Mouse (Mus musculus) brain, adult 2 months (tissue): ENCODE measurements around the gene Ssbp3.
A peak's percentile ranks its signal among the peaks of the same experiment; 100 is the strongest.

Source experiments
- DNase-seq: peaks from one replicate; pipeline ENCODE4 v3.0.0; 2011; ENCODE audit warnings: low read depth, low spot score

Ssbp3 gene

DNA sequence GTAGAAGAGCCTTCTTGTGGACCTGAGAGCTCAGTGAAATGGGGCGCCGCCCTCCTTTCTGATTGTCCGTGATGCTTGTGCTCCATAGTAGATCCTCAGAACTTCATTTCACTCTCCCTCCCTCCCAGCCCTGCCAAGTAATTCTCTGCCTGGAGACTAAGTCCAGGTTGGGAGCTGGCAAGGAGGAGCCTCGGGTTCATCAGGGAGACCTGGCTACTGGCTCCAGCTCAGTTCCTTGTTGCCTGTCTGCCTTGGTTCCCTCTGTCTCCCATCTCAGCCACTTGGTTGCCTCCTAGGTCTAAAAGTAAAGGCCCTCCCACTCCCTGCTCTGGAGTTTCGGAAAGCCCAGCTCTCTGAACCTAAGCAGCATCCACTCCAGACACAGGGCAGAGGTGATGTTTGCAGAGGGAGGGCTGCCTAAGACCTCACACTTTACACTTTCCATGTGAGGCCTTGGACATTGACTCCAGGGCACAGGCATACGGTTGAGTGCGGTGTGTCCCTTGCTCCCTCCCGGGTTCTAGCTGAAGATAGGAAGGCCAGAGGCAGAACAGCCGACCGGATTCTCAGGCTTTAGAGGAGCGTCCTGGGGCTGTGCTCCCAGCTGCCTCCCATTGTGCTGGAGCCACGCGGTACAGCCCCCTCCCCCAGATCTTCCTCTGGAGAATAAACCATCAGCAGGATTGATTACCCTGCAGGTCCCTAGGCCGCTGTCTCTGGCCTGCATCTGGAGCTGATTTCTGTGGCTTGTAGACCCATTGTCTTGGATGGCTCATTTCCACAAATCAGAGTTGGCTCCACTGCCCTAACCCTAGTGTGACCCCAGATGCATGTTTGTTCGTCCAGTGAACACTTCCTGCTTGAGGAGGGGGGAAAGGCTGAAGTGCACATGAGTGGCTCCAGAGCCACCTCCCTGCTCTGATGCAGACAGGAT lies 75.7 kb downstream of the Ssbp3 start:
- DNase-seq: no peak

DNA sequence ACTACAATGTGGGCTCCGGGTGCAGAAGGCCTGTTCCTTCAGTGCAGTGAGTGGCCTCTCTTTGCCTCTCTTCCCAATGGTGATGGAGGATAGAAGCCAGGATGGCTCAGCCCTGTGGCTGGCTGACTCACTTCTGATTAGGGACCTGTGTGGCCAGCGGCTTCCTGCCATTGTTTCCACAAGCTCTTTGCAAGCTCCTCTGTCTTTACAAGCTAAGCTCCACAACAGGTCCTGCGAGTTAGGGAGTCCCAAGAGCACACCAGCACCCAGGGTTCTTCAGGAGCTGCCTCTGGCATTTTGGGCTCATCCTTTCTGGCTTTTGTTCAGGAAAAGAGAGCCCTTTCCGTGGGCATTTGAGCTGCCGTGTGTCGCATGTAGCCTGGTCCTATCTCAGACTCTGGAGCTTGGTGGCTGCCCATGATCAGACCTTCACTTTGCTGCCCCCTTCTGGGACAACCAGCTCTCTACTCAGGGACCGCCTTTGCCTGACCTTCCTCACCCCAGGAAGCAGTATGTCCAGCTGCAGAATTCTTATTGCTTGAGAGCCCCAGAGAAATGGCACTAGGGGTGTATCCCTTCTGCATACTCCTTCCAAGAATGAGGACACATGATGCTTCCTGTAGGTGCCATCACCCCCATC lies 77.3 kb downstream of the Ssbp3 start:
- peak; percentile 90 for DNase-seq

DNA sequence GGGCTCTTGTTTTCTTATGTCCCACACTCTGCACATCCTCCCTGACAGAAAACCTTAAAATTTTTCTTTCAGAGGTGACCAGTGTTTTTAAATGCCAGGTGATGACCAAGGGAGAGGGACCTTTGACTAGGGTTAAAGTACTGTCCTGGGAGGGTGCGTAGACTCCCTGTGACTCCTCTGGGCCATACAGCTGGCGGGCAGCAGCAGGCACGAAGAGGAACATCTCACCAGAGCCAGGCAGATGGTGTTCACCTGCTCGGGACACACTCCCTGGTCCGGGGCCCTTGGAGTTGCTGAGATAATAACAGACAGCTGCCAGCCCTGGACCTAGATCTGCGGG lies 78.4 kb downstream of the Ssbp3 start:
- no peak for DNase-seq

DNA sequence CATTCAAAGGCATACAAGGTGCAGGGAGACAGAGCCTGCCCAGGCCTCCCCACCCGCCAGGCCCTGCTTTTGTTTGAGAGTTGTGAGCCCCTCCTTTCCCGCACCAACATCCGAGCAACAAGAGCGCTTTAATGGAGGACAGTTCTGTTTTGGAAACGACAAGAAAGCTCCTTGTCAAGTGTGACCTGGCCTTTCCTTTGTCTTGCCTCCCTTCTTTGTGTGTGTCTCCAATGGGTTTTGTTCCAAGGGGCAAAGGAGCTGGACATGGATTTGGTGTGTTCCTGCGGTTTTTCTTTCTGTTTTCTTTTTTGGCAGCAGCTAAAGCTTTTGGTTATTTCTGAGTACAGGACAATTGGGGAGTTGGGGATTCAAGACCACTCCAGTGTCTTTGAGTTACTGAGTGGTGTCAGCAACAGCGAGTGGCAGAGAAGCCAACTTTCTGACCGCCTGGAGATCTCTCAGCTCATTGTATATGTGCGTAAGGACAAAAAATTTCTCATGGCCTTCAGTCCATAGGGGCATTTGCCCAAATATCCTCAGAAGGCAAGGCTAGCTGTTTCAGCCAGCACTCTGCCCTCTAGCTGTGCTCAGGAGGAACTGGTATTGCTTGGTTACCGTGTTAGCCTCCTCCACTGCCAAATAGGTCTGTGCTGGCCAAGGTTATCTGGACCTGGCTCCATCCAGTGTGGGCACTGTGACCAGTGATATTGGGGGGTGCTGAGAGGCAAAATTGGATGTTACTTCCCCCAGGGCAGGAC lies 78.9 kb downstream of the Ssbp3 start:
- DNase-seq: peak; percentile 89

DNA sequence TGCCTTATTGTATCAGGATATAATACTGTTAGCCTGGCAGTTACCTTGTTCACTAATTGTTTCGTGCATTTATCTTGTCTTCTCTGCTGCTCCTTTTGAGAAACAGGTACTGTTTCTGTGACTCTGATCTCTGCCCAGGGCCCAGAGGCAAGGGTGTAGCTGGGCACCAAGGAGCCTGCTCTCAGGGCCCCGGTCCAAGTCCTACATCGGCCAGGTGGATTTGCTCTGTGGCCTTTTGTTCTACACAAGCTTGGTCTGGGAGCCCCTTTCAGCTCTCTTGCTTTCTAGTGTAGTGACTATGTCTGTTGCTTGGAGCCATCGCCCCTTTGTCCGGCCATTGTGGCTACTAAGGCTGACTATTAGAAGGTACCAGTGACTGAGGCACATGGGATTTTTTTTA lies 82.6 kb downstream of the Ssbp3 start:
- no peak for DNase-seq

DNA sequence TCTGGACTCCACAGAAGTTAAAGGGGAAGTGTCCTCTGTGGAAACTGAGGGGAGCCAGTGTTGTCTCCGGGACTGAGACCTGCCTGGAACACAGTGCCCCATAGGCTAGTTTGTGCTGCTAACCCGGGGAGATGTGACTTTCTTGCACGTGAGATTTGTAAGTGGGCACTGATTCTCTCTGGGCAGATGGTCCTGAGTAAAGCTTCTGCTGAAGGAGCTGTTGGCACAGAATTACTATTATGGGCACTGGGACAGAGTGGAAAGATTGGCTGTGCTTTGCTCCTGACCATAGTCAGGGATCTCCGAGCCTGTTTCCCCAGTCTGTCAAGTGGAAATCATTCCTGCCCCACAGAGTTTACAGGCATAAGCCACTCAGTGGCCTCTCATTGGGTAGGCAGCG lies 83.8 kb downstream of the Ssbp3 start:
- DNase-seq: peak; percentile 88

DNA sequence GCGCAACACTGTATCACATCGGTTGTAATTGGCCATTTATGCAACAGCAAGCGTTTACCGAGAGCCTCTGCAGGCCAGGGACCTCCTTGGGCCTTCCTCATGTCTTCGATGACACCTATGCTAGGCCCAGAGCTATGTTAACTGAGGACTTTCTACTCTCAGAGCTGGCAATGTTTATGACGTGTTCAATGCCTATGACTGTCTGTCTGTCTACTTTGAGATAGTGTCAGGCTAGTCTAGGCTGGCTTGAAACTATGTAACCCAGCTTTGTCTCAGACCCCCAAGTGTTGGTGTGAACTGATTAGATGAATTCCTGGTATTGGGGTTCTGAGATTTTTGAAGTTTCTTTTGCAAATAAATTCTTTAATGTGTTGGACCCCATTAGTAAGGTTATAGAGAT lies 84.6 kb downstream of the Ssbp3 start:
- DNase-seq: no peak

DNA sequence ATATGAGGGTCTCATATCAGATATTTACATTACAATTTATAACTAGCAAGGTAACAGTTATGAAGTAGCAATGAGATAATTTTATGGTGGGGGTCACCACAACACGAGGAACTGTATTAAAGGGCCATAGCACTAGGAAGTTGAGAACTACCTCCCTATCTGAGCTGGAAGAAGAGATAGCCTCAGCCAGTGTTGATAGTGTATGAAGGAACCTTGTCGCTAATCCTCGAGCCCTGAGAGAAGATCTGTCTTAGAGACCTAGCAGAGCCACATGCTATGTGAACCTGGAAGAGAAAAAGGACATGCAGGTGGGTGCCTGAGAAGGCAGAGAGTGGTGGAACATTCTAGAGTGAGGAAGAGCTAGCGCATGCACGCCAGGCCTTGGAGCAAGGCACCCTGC lies 85.0 kb downstream of the Ssbp3 start:
- DNase-seq: no peak

DNA sequence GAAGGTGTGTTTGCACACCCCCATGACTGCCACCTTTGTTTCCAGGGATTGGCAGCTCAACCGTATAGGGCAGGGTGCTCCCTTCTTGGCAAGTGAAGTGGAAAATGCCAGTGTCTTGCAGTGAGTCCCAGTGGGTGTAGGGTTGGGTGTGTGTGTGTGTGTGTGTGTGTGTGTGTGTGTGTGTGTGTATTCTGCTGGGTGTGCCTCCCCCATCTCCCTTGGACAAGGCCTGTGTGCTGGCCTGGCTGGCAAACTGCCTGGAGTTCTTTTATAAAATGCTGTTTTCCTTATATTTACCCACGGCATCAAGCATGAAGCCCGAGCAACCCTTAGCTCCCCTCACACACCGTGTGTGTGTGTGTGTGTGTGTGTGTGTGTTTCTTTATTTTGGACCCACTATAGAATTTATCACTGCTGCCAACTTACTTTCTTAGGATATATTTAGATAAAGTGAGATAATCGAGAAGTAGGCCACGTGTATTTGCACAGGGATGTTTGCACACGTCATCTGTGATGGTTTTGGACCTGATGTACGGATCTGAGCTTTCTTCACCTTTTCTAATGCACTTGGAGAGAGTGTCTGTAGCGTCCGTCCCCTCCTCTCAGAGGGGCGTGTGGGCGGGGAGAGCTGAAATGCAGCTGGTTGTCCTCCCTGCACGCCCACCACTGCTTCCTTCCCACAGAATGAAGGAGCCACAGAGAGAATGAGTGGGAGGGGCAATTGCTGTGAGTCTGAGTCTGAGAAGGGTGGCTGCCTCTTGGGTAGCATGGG lies 86.0 kb downstream of the Ssbp3 start:
- DNase-seq: peak; percentile 78

DNA sequence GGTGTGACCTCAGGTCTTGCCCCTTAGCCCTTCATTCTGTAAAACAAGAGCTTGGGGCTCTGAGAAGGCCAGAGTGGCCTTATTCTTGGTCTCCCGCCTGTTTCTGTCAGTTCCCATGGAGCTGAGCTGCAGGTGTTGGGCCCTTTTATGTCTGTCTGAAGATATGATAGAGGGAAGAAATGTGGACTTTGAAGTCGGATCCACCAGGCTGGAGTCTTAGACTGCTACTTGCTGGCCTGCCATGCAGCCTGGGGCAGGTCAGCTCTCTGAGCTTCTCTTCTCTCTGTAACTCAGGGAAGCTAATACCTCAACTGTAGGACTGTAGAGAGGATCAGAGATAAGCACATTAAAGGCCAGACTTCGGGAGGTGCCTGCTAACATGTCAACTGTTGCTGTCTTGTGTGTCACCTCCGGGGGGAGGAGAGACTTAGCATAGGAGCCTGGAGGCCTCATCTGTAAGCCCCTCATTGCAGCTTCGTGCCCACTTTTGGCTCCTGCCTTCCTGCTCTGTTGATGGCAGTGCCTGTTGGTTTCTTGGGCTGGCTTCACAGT lies 90.8 kb downstream of the Ssbp3 start:
- no peak for DNase-seq

DNA sequence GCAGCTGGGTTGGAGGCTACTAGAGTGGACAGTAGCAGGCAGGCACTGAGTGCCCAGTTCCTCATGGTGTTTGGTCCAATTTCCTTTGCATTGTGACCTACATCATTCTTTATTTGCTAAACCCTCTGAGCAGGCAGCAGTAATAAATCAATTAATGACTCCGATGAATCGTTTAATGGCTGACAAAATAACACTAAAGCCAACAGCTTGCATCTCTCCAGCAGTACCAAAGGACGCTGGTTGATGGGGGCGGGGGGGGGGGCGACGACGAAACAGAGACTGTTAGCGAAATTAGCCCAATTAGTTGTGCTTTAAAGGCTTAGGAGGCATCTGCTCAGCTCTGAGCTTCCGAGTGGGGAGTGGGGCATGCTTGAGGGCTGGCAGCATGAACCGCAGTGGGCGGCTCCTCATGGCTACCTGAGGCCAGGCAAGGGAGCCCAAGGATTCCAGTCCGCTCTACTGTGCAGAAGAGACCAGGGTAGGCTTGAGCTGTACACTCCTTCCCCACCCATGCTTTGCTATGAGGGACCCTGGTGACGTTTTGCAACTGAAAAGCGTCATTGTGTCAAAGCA lies 91.5 kb downstream of the Ssbp3 start:
- no peak for DNase-seq

DNA sequence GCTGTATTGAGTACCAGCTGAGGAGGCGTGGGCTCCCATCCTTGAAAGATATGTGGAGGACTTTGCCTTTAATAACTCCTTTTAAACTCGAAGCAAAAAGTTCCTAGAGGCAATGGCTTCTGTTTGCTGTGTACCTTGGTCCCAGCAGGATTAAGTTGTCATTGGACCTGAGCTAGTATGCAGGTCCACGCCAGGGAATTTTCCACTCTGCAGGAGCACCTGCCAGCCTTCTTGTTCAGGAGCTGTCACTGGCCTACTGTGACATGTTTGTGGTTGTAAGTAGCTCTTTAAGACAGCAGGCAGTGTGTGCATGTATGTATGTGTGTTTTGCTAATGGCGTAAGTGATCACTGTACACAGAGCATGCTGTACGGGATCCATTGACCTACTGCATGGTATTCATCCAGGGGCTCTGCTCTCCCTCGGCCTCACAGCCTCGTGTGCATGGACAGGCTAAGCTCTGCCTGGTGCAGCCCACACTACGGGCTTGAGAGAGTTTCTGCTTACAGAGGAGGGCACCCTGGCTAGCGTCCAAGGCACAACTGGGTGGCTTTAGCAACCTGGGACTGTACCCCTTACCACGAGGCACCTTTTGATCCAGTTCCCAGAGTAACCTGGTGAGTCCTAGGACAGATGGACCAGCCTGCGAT lies 92.1 kb downstream of the Ssbp3 start:
- DNase-seq: peak; percentile 90

DNA sequence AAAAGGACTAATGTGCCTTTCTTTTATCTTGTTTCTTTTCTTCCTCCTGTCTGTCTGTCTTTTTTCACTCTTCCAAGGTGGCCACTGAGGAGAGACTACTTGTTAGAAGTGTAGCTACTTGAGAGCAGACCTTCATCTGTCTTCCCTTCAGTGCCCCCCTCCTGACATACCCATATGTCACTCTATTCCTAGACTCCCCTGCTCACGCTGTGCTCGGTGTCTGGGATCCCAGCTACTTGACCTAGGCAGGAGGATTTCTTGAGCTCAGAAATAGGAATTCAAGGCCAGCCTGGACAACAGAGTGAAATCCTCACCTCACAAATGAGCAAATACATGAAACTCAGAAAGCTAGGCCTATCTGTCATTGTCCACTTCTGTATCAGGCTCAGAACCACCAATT lies 92.7 kb downstream of the Ssbp3 start:
- DNase-seq: peak; percentile 83

DNA sequence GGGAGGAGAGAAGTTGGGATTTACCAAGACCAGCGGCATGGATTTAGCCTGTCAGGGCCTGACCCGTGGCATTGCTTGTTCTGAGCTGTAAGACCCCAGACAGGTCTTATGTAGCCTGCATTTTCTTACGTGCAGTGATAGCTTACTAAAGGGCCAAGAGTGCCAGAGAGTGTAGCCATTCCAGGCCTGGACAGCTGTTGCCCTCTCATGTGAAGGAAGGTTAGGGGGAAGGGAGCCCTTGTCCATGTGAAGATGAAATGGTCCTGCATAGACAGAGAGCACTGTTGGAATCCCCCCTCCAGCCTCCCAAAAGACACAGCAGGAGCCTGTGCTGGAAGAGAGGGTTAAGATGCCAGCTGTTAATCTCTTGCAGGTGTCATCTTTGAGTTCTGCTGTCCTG lies 93.3 kb downstream of the Ssbp3 start:
- DNase-seq: no peak

DNA sequence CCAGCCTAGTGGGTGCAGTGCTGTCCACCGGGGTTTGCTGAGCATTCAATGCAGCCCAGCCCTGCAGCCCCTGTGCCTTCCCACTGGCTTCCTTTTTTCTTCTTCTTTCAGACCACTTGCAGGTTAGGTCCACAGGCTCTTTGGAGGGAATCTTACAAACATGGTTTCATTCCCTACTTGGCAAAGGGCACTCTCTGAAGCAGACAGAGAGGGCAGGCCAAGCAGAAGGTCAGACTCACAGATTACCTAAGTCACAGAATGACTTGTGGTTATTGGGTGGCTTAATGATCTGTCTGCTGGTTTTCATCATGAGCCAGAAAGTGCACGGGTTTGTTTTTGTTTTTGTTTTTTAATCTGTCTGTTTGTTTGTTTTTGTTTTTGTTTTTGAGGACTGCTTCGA lies 93.8 kb downstream of the Ssbp3 start:
- no peak for DNase-seq

DNA sequence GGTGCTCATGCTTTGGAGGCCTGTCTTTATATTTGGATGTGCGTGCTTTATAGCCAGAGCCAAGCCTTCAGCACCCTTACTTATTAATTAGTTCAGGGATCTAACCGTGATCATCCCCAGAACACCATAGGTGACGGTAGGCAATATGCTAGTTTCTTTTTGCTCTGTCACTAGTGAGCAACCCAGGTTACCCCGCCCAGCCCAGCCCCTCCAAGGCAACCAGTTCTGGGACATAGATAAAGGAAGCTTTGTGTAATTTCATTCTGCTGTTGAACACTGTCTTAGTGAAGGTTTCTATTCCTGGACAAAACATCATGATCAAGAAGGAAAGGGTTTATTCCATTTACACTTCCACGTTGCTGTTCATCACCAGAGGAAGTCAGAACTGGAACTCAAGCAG lies 94.7 kb downstream of the Ssbp3 start:
- DNase-seq: no peak

DNA sequence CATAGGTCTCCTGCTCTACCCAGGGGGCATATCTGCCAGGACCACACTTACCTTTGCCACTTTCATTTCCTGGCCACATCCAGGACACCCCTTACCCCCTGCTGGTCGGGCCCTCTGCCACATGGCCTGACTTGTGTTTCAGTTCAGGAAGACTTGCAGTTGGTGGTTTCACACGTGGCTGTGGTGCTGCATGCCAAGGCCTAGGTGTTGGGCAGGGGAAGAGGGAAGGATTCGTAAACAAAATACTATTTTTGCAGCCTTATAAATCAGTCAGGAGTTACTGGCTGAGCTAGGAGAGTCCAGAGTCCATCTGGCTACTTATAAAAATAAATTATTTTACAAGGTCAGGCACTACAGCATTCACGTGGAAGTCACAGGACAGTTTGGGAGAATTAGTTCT lies 95.7 kb downstream of the Ssbp3 start:
- DNase-seq: no peak

DNA sequence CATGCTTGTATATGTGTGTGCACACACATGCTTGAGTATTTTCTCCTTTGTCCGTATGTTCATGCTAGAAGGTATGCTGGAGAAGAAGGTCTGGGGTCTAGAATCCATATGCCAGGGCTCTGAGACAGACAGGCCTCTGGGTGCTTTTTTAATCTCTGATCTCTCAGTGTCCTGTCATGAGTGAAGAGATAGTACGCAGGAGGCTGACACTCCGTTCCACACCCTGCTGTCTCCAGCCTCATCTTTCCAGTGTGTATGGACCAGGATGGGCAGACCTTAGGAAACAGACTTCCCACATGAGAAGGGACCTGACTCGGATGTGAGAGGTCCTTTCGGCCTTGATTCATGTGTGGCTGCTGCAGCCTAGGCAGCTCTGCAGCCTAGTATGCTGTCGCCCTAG lies 96.3 kb downstream of the Ssbp3 start:
- no peak for DNase-seq

DNA sequence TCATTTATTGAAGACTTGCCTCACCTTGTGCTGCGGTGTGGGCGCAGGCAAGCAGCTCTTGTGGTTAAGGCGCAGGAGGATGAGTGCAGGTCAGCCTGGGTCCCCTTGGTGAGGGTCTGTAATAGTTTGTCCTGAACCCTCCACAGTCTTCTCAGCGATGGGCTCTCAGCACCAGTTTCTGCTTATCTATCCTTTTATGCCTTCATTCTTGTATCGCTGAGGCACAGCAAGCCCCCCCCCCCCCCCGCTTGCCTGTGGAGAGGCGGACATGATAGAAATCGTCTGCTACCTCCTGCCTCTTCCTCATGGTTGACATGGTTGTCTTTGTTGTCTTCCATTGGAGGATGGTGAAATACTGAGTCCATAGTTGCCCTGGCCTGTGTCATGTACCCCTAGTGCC lies 96.9 kb downstream of the Ssbp3 start:
- DNase-seq: no peak

DNA sequence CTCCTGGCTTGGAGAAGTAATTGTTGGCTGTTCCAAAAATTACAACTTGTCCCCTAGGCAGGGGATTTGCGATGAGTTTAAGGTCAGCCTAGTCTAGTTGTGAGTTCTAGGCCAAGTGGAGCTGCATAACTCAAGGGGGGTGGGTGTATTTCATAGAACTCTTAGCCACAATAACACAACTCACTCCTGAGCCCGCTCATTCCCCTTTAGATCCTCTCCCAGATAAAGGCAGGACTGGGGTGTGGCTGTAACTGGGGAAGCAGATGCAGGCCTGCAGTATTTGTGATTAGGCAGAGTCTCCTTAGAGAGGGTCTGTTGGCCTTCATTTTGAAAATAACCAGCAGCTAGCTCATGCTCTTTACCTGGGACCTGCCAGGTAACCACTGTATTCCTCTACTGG lies 97.7 kb downstream of the Ssbp3 start:
- no peak for DNase-seq

DNA sequence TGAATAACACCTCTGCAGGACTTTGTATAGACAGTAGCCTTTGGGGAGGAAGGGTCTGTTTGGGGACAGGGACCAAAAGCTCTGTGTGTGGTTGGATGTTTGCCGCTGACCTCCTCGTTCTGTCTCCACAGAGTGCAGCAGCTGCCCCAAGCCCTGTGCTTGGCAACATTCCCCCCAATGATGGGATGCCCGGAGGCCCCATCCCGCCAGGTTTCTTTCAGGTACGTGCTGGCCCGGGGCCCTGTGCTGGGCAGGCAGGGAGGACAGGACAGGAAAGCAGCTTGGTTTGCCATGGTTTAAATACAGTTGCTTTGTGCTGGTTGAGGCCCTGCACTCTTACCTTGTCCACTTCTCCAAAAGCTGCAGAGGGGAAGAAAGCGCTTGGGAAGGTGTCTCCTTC lies 99.0 kb downstream of the Ssbp3 start:
- no peak for DNase-seq
